Mouse (Mus musculus): ENCODE results near the gene Ndst4. TPM values are rescaled to one million over a fixed set of nuclear protein-coding genes. Genes with fewer than 3 reads are reported as not detected.

The Ndst4 gene
- polyA plus RNA-seq, 1 experiment, result not detected

GRCm38 (mm10) chr3:125690948-125691347 is 287.1 kb downstream of the Ndst4 start:
- TF ChIP-seq CTCF (IDR thresholded peaks at IDR 0.05; ENCODE audit: extremely low read depth, insufficient read depth, insufficient read length, insufficient replicate concordance), result no peak
- TF ChIP-seq POLR2A (IDR thresholded peaks at IDR 0.05; ENCODE audit: low read depth, low read length), result no peak
- H3K4me1 ChIP-seq (ENCODE audit: control insufficient read depth, insufficient read depth, insufficient read length), result no peaks in the 10 kb centered on the region
- H3K36me3 ChIP-seq (ENCODE audit: control insufficient read depth, insufficient read depth, low read length), result no peaks in the 10 kb centered on the region
- no peak for DNase-seq (ENCODE audit: low read depth in 1 of 2, low spot score in 2 of 2)
- 71% methylated on average over 1 of the region's 1 CpGs for WGBS
- H3K27me3 ChIP-seq (ENCODE audit: control insufficient read depth, insufficient read depth, low read length), result no peaks in the 10 kb centered on the region
- no peak overlapping the region for H3K4me3 ChIP-seq (ENCODE audit: extremely low read depth, insufficient read depth, insufficient read length)
- H3K27ac ChIP-seq (ENCODE audit: insufficient read depth, low read length), result no peak overlapping the region

- H3K27me3 ChIP-seq (ENCODE audit: control insufficient read depth, insufficient read depth, low read length), result no peaks in the 10 kb centered on the region
- 82% methylated on average over 2 of the region's 2 CpGs for WGBS
- DNase-seq (ENCODE audit: low read depth in 1 of 2, low spot score in 2 of 2), result no peak
- TF ChIP-seq POLR2A (IDR thresholded peaks at IDR 0.05; ENCODE audit: low read depth, low read length) (no peak), CTCF (IDR thresholded peaks at IDR 0.05; ENCODE audit: extremely low read depth, insufficient read depth, insufficient read length, insufficient replicate concordance) (no peak)
- no peak overlapping the region for H3K4me3 ChIP-seq (ENCODE audit: extremely low read depth, insufficient read depth, insufficient read length)
- H3K27ac ChIP-seq (ENCODE audit: insufficient read depth, low read length), result no peak overlapping the region
- no peaks in the 10 kb centered on the region for H3K4me1 ChIP-seq (ENCODE audit: control insufficient read depth, insufficient read depth, insufficient read length)
- no peaks in the 10 kb centered on the region for H3K36me3 ChIP-seq (ENCODE audit: control insufficient read depth, insufficient read depth, low read length)
Observed at GRCm38 (mm10) chr3:125722953-125723352, 319.1 kb downstream of the Ndst4 start.

GRCm38 (mm10) chr3:125734945-125735344 is 331.1 kb downstream of the Ndst4 start:
- Histone ChIP-seq H3K27me3 (ENCODE audit: control insufficient read depth, insufficient read depth, low read length) (no peaks in the 10 kb centered on the region), H3K27ac (ENCODE audit: insufficient read depth, low read length) (no peak overlapping the region), H3K36me3 (ENCODE audit: control insufficient read depth, insufficient read depth, low read length) (no peaks in the 10 kb centered on the region), H3K4me1 (ENCODE audit: control insufficient read depth, insufficient read depth, insufficient read length) (no peaks in the 10 kb centered on the region), H3K4me3 (ENCODE audit: extremely low read depth, insufficient read depth, insufficient read length) (no peak overlapping the region)
- DNase-seq (ENCODE audit: low read depth in 1 of 2, low spot score in 2 of 2), result no peak
- TF ChIP-seq POLR2A (IDR thresholded peaks at IDR 0.05; ENCODE audit: low read depth, low read length) (no peak), CTCF (IDR thresholded peaks at IDR 0.05; ENCODE audit: extremely low read depth, insufficient read depth, insufficient read length, insufficient replicate concordance) (no peak)
- WGBS, result 70% methylated on average over 2 of the region's 2 CpGs

- Histone ChIP-seq H3K36me3 (ENCODE audit: control insufficient read depth, insufficient read depth, low read length) (no peaks in the 10 kb centered on the region), H3K27ac (ENCODE audit: insufficient read depth, low read length) (no peak overlapping the region), H3K27me3 (ENCODE audit: control insufficient read depth, insufficient read depth, low read length) (no peaks in the 10 kb centered on the region), H3K4me3 (ENCODE audit: extremely low read depth, insufficient read depth, insufficient read length) (no peak overlapping the region), H3K4me1 (ENCODE audit: control insufficient read depth, insufficient read depth, insufficient read length) (no peaks in the 10 kb centered on the region)
- TF ChIP-seq CTCF (IDR thresholded peaks at IDR 0.05; ENCODE audit: extremely low read depth, insufficient read depth, insufficient read length, insufficient replicate concordance) (no peak), POLR2A (IDR thresholded peaks at IDR 0.05; ENCODE audit: low read depth, low read length) (no peak)
- 60% methylated on average over 3 of the region's 3 CpGs for WGBS
- no peak for DNase-seq (ENCODE audit: low read depth in 1 of 2, low spot score in 2 of 2)
Observed at GRCm38 (mm10) chr3:125744468-125745141, 340.7 kb downstream of the Ndst4 start.

- TF ChIP-seq CTCF (IDR thresholded peaks at IDR 0.05; ENCODE audit: extremely low read depth, insufficient read depth, insufficient read length, insufficient replicate concordance) (no peak), POLR2A (IDR thresholded peaks at IDR 0.05; ENCODE audit: low read depth, low read length) (no peak)
- 67% methylated on average over 3 of the region's 3 CpGs for WGBS
- no peaks in the 10 kb centered on the region for H3K27me3 ChIP-seq (ENCODE audit: control insufficient read depth, insufficient read depth, low read length)
- H3K36me3 ChIP-seq (ENCODE audit: control insufficient read depth, insufficient read depth, low read length), result no peaks in the 10 kb centered on the region
- DNase-seq (ENCODE audit: low read depth in 1 of 2, low spot score in 2 of 2), result no peak
- H3K27ac ChIP-seq (ENCODE audit: insufficient read depth, low read length), result no peak overlapping the region
- no peak overlapping the region for H3K4me3 ChIP-seq (ENCODE audit: extremely low read depth, insufficient read depth, insufficient read length)
- H3K4me1 ChIP-seq (ENCODE audit: control insufficient read depth, insufficient read depth, insufficient read length), result no peaks in the 10 kb centered on the region
Observed at GRCm38 (mm10) chr3:125745142-125745496, 341.2 kb downstream of the Ndst4 start.

GRCm38 (mm10) chr3:125746367-125746766 is 342.5 kb downstream of the Ndst4 start:
- DNase-seq (ENCODE audit: low read depth in 1 of 2, low spot score in 2 of 2), result no peak
- Histone ChIP-seq H3K27me3 (ENCODE audit: control insufficient read depth, insufficient read depth, low read length) (no peaks in the 10 kb centered on the region), H3K27ac (ENCODE audit: insufficient read depth, low read length) (no peak overlapping the region), H3K4me3 (ENCODE audit: extremely low read depth, insufficient read depth, insufficient read length) (no peak overlapping the region), H3K4me1 (ENCODE audit: control insufficient read depth, insufficient read depth, insufficient read length) (no peaks in the 10 kb centered on the region), H3K36me3 (ENCODE audit: control insufficient read depth, insufficient read depth, low read length) (no peaks in the 10 kb centered on the region)
- no peak for TF ChIP-seq POLR2A (IDR thresholded peaks at IDR 0.05; ENCODE audit: low read depth, low read length)
- TF ChIP-seq CTCF (IDR thresholded peaks at IDR 0.05; ENCODE audit: extremely low read depth, insufficient read depth, insufficient read length, insufficient replicate concordance), result no peak
- WGBS, result 75% methylated on average over 3 of the region's 3 CpGs

- Histone ChIP-seq H3K36me3 (ENCODE audit: control insufficient read depth, insufficient read depth, low read length) (no peaks in the 10 kb centered on the region), H3K4me3 (ENCODE audit: extremely low read depth, insufficient read depth, insufficient read length) (no peak overlapping the region), H3K27ac (ENCODE audit: insufficient read depth, low read length) (no peak overlapping the region), H3K4me1 (ENCODE audit: control insufficient read depth, insufficient read depth, insufficient read length) (no peaks in the 10 kb centered on the region), H3K27me3 (ENCODE audit: control insufficient read depth, insufficient read depth, low read length) (no peaks in the 10 kb centered on the region)
- DNase-seq (ENCODE audit: low read depth in 1 of 2, low spot score in 2 of 2), result no peak
- WGBS, result 54% methylated on average over 1 of the region's 1 CpGs
- TF ChIP-seq CTCF (IDR thresholded peaks at IDR 0.05; ENCODE audit: extremely low read depth, insufficient read depth, insufficient read length, insufficient replicate concordance) (no peak), POLR2A (IDR thresholded peaks at IDR 0.05; ENCODE audit: low read depth, low read length) (no peak)
Observed at GRCm38 (mm10) chr3:125756911-125757310, 353.0 kb downstream of the Ndst4 start.

Measured in spleen, adult 2 months (tissue).